Mouse (Mus musculus) bone marrow macrophage, adult 2 months (primary cell): Measurements from ENCODE around the gene Cd3eap.

ENCODE experiments used
- CTCF ChIP-seq: IDR thresholded peaks from 2 replicates; pipeline ENCODE4 v1.5.1; 2012; ENCODE audit warnings: low read depth, mild to moderate bottlenecking, low read length, moderate library complexity
- POLR2A ChIP-seq: IDR thresholded peaks from 2 replicates; pipeline ENCODE4 v1.6.1; 2012; ENCODE audit warnings: mild to moderate bottlenecking, low read depth, low read length, borderline replicate concordance

GRCm38 (mm10) chr7:19404476-19404875 is 45.2 kb upstream of the Cd3eap start, which contains the start of gene Ckm:
- no peak for TF ChIP-seq CTCF
- no peak for TF ChIP-seq POLR2A
